Mouse (Mus musculus): ENCODE measurements around the gene Ddx4. TPM values are rescaled to one million over a fixed set of nuclear protein-coding genes. Genes with fewer than 3 reads are reported as not detected.

The Ddx4 gene
- total RNA-seq, 2 experiments from 2014 or later: 1.7 to 2.0 TPM

GRCm38 (mm10) chr13:112570768-112571167 lies 81.5 kb downstream of the Ddx4 start:
- no peak overlapping the region for H3K4me3 ChIP-seq
- no peak overlapping the region for H3K27ac ChIP-seq
- TF ChIP-seq CTCF (conservative IDR thresholded peaks at IDR 0.05): no peak
- no peak for DNase-seq (ENCODE audit: low spot score in 2 of 2)

GRCm38 (mm10) chr13:112569606-112570005 lies 82.7 kb downstream of the Ddx4 start:
- TF ChIP-seq CTCF (conservative IDR thresholded peaks at IDR 0.05): no peak
- no peak for DNase-seq (ENCODE audit: low spot score in 2 of 2)
- Histone ChIP-seq H3K4me3 (no peak overlapping the region), H3K27ac (no peak overlapping the region)

GRCm38 (mm10) chr13:112560554-112561138 lies 91.6 kb downstream of the Ddx4 start:
- H3K27ac ChIP-seq: no peak overlapping the region
- no peak for TF ChIP-seq CTCF (conservative IDR thresholded peaks at IDR 0.05)
- no peak for DNase-seq (ENCODE audit: low spot score in 2 of 2)
- H3K4me3 ChIP-seq: no peak overlapping the region

GRCm38 (mm10) chr13:112556501-112556900 lies 95.8 kb downstream of the Ddx4 start:
- DNase-seq (ENCODE audit: low spot score in 2 of 2): no peak
- Histone ChIP-seq H3K27ac (no peak overlapping the region), H3K4me3 (no peak overlapping the region)
- no peak for TF ChIP-seq CTCF (conservative IDR thresholded peaks at IDR 0.05)

- DNase-seq (ENCODE audit: low spot score in 2 of 2): no peak
- TF ChIP-seq CTCF (conservative IDR thresholded peaks at IDR 0.05): no peak
- no peak overlapping the region for H3K4me3 ChIP-seq
- H3K27ac ChIP-seq: no peak overlapping the region
Observed at GRCm38 (mm10) chr13:112553304-112553703, 99.0 kb downstream of the Ddx4 start.

- Histone ChIP-seq H3K4me3 (no peak overlapping the region), H3K27ac (no peak overlapping the region)
- no peak for TF ChIP-seq CTCF (conservative IDR thresholded peaks at IDR 0.05)
- no peak for DNase-seq (ENCODE audit: low spot score in 2 of 2)
Observed at GRCm38 (mm10) chr13:112551641-112552548, 100.4 kb downstream of the Ddx4 start.

Other genes starting within 250 kb of the Ddx4 start
- 10 to 100 TPM; 73.0 to 76.5 TPM for gene Il6st, start 188.4 kb downstream of the Ddx4 start, total RNA-seq (2021)
- gene Il31ra, start 58.1 kb downstream of the Ddx4 start, total RNA-seq (2021): under 1 TPM; 0.15 to 0.22 TPM
- gene Slc38a9, start 8.3 kb upstream of the Ddx4 start, total RNA-seq (2021): 10 to 100 TPM; 26.5 to 26.8 TPM
- gene Plpp1, start 148.3 kb upstream of the Ddx4 start, total RNA-seq (2021): 10 to 100 TPM; 30.4 to 30.8 TPM